Comparison of ENCODE assay signal across 23 mouse cellular contexts in the genomic region with DNA sequence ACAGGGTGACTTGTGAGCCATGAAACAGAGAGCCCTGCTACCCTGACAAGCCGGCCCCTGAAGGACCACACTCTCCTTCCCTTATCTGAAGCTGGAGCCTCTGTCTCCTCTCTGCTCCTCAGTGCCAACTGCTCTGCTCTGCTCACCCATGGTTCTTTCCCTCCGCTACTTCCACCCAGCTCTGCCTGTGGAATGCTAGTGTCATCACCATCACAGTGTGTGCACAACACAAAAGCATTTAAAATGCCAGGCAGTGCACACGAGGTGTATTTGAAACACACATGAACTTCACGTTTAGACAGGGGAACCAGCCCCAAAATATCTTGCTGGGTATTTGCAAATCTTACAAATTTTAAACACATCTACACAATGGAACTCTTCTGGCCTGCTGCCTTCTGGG.
DNase-seq lines count a peak whose midpoint lies in the region; ATAC-seq and TF ChIP-seq lines count a peak whose summit lies in the region.
"Had no signal": no experiment of that assay in that cellular context is flagged by ENCODE, and none has a peak within 500 bp of the region (broad histone marks: within the 10 kb centered on the region; RNA-seq: fewer than 3 reads in every experiment).

No protein-coding gene starts in this region.

- whole genome bisulfite sequencing in forebrain, embryonic 13.5 days, result 59% methylated on average over 4 of the region's 4 CpGs
- WGBS in forebrain, embryonic 11.5 days, result 72% methylated on average over 4 of the region's 4 CpGs
- WGBS in forebrain, embryonic 14.5 days, result 61% methylated on average over 4 of the region's 4 CpGs
- WGBS in hindbrain, embryonic 13.5 days, result 59% methylated on average over 4 of the region's 4 CpGs
- WGBS in midbrain, embryonic 13.5 days, result 67% methylated on average over 4 of the region's 4 CpGs

- no peaks in the 10 kb centered on the region for H3K9me3 ChIP-seq in forebrain, embryonic 13.5 days (replicated peaks)
- no peaks in the 10 kb centered on the region for H3K9me3 ChIP-seq in forebrain, embryonic 11.5 days (ENCODE audit: control insufficient read depth, low read length)
- no peaks in the 10 kb centered on the region for H3K9me3 ChIP-seq in forebrain, embryonic 14.5 days (replicated peaks; ENCODE audit: control insufficient read depth, low read length)
- H3K9me3 ChIP-seq in hindbrain, embryonic 13.5 days, result no peaks in the 10 kb centered on the region
- no peaks in the 10 kb centered on the region for H3K9me3 ChIP-seq in midbrain, embryonic 13.5 days
- H3K9me3 ChIP-seq: heart, embryonic 12.5 days; limb, embryonic 12.5 days; stomach, embryonic 15.5 days had no signal

- no peak overlapping the region for H3K4me2 ChIP-seq in forebrain, embryonic 13.5 days
- no peak overlapping the region for H3K4me2 ChIP-seq in forebrain, embryonic 11.5 days (ENCODE audit: low read depth, low read length, severe bottlenecking)
- no peak overlapping the region for H3K4me2 ChIP-seq in forebrain, embryonic 14.5 days (ENCODE audit: low read length)
- H3K4me2 ChIP-seq in hindbrain, embryonic 13.5 days, result no peak overlapping the region
- H3K4me2 ChIP-seq in midbrain, embryonic 13.5 days (replicated peaks), result no peak overlapping the region
- H3K4me2 ChIP-seq: heart, embryonic 12.5 days; limb, embryonic 12.5 days; liver, embryonic 11.5 days; stomach, embryonic 15.5 days had no signal

- 0 out of 2 replicates have a peak, but pooled peaks have one; percentile 46 for ATAC-seq in forebrain, embryonic 13.5 days
- no peak for ATAC-seq in forebrain, embryonic 11.5 days (replicated peaks; ENCODE audit: low FRiP score)
- ATAC-seq in forebrain, embryonic 14.5 days, result no peak
- peak; percentile 43; the same call in 1 of the 2 replicates for ATAC-seq in hindbrain, embryonic 13.5 days (ENCODE audit: low FRiP score)
- no peak for ATAC-seq in midbrain, embryonic 13.5 days
- ATAC-seq: liver, postnatal 0 days; lung, postnatal 0 days had no signal

- DNase-seq in forebrain, embryonic 11.5 days (ENCODE audit: low spot score), result no peak
- no peak for DNase-seq in forebrain, embryonic 14.5 days (ENCODE audit: low spot score)
- no peak for DNase-seq in layer of hippocampus, adult 2 months (ENCODE audit: low spot score in 2 of 2)
- no peak for DNase-seq in urinary bladder, postnatal 10 days (ENCODE audit: low spot score)
- no peak for DNase-seq in c-Kit-positive CD71-positive TER-119-positive erythroid progenitor cells, embryonic 14.5 days (ENCODE audit: low spot score)
- DNase-seq: adrenal gland, postnatal 10 days; cerebellum, adult 8-10 months; cerebellum, postnatal 36 days; heart, postnatal 10 days; kidney, adult 11 months; layer of hippocampus, postnatal 36 days; liver, postnatal 0 days; retina, postnatal 1 day; thymus, postnatal 25 days had no signal

- H3K9ac ChIP-seq in forebrain, embryonic 13.5 days, result peak overlapping the region; percentile 21; the same call in 1 of the 2 replicates
- no peak overlapping the region for H3K9ac ChIP-seq in forebrain, embryonic 11.5 days (ENCODE audit: low read length)
- H3K9ac ChIP-seq in forebrain, embryonic 14.5 days (ENCODE audit: low read length), result peak overlapping the region; percentile 17; the same call in 1 of the 2 replicates
- 0 out of 2 replicates have a peak overlapping the region, but pooled peaks have one; percentile 29 for H3K9ac ChIP-seq in hindbrain, embryonic 13.5 days
- peak overlapping the region; percentile 39; the same call in 1 of the 2 replicates for H3K9ac ChIP-seq in midbrain, embryonic 13.5 days (replicated peaks)
- H3K9ac ChIP-seq: heart, embryonic 12.5 days; limb, embryonic 12.5 days; liver, postnatal 0 days; stomach, embryonic 15.5 days had no signal

- peaks cover 29% of the 10 kb centered on the region for H3K4me1 ChIP-seq in forebrain, embryonic 13.5 days
- no peaks in the 10 kb centered on the region; the same call in 1 of the 2 replicates for H3K4me1 ChIP-seq in forebrain, embryonic 11.5 days (replicated peaks; ENCODE audit: control insufficient read depth, insufficient read depth, low read length)
- peaks cover 14% of the 10 kb centered on the region for H3K4me1 ChIP-seq in forebrain, embryonic 14.5 days (ENCODE audit: control insufficient read depth, insufficient read depth, low read length)
- H3K4me1 ChIP-seq in hindbrain, embryonic 13.5 days (replicated peaks), result peaks cover 25% of the 10 kb centered on the region
- peaks cover 29% of the 10 kb centered on the region for H3K4me1 ChIP-seq in midbrain, embryonic 13.5 days (replicated peaks)
- H3K4me1 ChIP-seq: stomach, embryonic 15.5 days had no signal

- no peak overlapping the region for H3K27ac ChIP-seq in forebrain, embryonic 13.5 days
- H3K27ac ChIP-seq in forebrain, embryonic 11.5 days (ENCODE audit: low read depth, low read length), result no peak overlapping the region
- 0 out of 2 replicates have a peak overlapping the region, but pooled peaks have one; percentile 15 for H3K27ac ChIP-seq in forebrain, embryonic 14.5 days (ENCODE audit: low read depth, low read length)
- H3K27ac ChIP-seq in hindbrain, embryonic 13.5 days, result peak overlapping the region; percentile 85
- H3K27ac ChIP-seq in midbrain, embryonic 13.5 days, result peak overlapping the region; percentile 81
- H3K27ac ChIP-seq in layer of hippocampus, adult 2 months, result no peak overlapping the region
- H3K27ac ChIP-seq: limb, embryonic 12.5 days; macrophage; stomach, embryonic 15.5 days had no signal

- TF ChIP-seq CTCF in layer of hippocampus, adult 2 months (conservative IDR thresholded peaks at IDR 0.05), result no peak

- H3K4me3 ChIP-seq in forebrain, embryonic 13.5 days, result no peak overlapping the region
- no peak overlapping the region for H3K4me3 ChIP-seq in forebrain, embryonic 11.5 days (ENCODE audit: low read depth, low read length)
- no peak overlapping the region for H3K4me3 ChIP-seq in forebrain, embryonic 14.5 days (ENCODE audit: low read depth, low read length)
- H3K4me3 ChIP-seq in hindbrain, embryonic 13.5 days, result no peak overlapping the region
- no peak overlapping the region for H3K4me3 ChIP-seq in midbrain, embryonic 13.5 days (replicated peaks)
- no peak overlapping the region for H3K4me3 ChIP-seq in layer of hippocampus, adult 2 months
- H3K4me3 ChIP-seq: heart, embryonic 12.5 days; limb, embryonic 12.5 days; stomach, embryonic 15.5 days had no signal

- no peaks in the 10 kb centered on the region for H3K27me3 ChIP-seq in forebrain, embryonic 13.5 days
- H3K27me3 ChIP-seq in forebrain, embryonic 11.5 days (ENCODE audit: control insufficient read depth, insufficient read depth, low read length), result no peaks in the 10 kb centered on the region
- H3K27me3 ChIP-seq in forebrain, embryonic 14.5 days (replicated peaks; ENCODE audit: control insufficient read depth, insufficient read depth, low read length), result no peaks in the 10 kb centered on the region
- no peaks in the 10 kb centered on the region for H3K27me3 ChIP-seq in hindbrain, embryonic 13.5 days
- H3K27me3 ChIP-seq in midbrain, embryonic 13.5 days, result no peaks in the 10 kb centered on the region
- H3K27me3 ChIP-seq: heart, embryonic 12.5 days; limb, embryonic 12.5 days; stomach, embryonic 15.5 days had no signal

- no peaks in the 10 kb centered on the region for H3K36me3 ChIP-seq in forebrain, embryonic 13.5 days (ENCODE audit: poor library complexity, severe bottlenecking)
- H3K36me3 ChIP-seq in forebrain, embryonic 11.5 days (ENCODE audit: control insufficient read depth, insufficient read depth, low read length), result no peaks in the 10 kb centered on the region
- H3K36me3 ChIP-seq in forebrain, embryonic 14.5 days (ENCODE audit: control insufficient read depth, insufficient read depth, low read length), result no peaks in the 10 kb centered on the region
- no peaks in the 10 kb centered on the region for H3K36me3 ChIP-seq in hindbrain, embryonic 13.5 days
- H3K36me3 ChIP-seq in midbrain, embryonic 13.5 days, result no peaks in the 10 kb centered on the region
- H3K36me3 ChIP-seq: heart, embryonic 12.5 days had no signal

Comparison
In these comparisons a context has a peak if more than half of its experiments do, and no peak if none do; other contexts are left out.
1. ATAC-seq: peak in forebrain, embryonic 13.5 days (single experiment) and hindbrain, embryonic 13.5 days (single experiment); none in forebrain, embryonic 11.5 days (single experiment), forebrain, embryonic 14.5 days (single experiment) and midbrain, embryonic 13.5 days (single experiment).
2. H3K27ac ChIP-seq: peak in forebrain, embryonic 14.5 days (single experiment), hindbrain, embryonic 13.5 days (single experiment) and midbrain, embryonic 13.5 days (single experiment); none in forebrain, embryonic 13.5 days (single experiment), forebrain, embryonic 11.5 days (single experiment) and layer of hippocampus, adult 2 months (single experiment).